Mouse (Mus musculus) erythroblast, embryonic 14.5 days (primary cell): ENCODE measurements around the gene Safb2. TPM values are rescaled to one million over a fixed set of nuclear protein-coding genes. Genes with fewer than 3 reads are reported as not detected.

Source experiments
- H3K27me3 ChIP-seq: 2 replicates; pipeline ENCODE4 v1.6.1; 2012; ENCODE audit warnings: inconsistent platforms; ENCODE audit not compliant: control insufficient read depth
- H3K36me3 ChIP-seq: 2 replicates; pipeline ENCODE4 v1.6.1; 2012; ENCODE audit warnings: mild to moderate bottlenecking, inconsistent platforms; ENCODE audit not compliant: control insufficient read depth
- H3K4me1 ChIP-seq: 2 replicates; pipeline ENCODE4 v1.6.1; 2012; ENCODE audit warnings: inconsistent platforms; ENCODE audit not compliant: control insufficient read depth
- H3K4me3 ChIP-seq: replicated peaks from 2 replicates; pipeline ENCODE3; 2012; ENCODE audit warnings: moderate library complexity, mild to moderate bottlenecking, inconsistent platforms
- H3K9me3 ChIP-seq: 2 replicates; pipeline ENCODE4 v1.6.1; 2012; ENCODE audit warnings: low read length, inconsistent platforms, mixed read lengths; ENCODE audit not compliant: control insufficient read depth
- GATA1 ChIP-seq: IDR thresholded peaks from 2 replicates; pipeline ENCODE4 v1.6.1; 2012; ENCODE audit warnings: low read length, inconsistent platforms, mixed read lengths
- TAL1 ChIP-seq: IDR thresholded peaks from 3 replicates; pipeline ENCODE4 v1.6.1; 2012; ENCODE audit warnings: low read length, inconsistent platforms, mixed read lengths
- polyA plus RNA-seq: library from polyadenylated mRNA; stranded (reverse); fragments of >175 nt; gene quantifications from 2 replicates; pipeline ENCODE4 v1.2.3, GENCODE M21; 2012

Safb2 gene
- polyA plus RNA-seq, 1 experiment: 27.6 TPM

DNA sequence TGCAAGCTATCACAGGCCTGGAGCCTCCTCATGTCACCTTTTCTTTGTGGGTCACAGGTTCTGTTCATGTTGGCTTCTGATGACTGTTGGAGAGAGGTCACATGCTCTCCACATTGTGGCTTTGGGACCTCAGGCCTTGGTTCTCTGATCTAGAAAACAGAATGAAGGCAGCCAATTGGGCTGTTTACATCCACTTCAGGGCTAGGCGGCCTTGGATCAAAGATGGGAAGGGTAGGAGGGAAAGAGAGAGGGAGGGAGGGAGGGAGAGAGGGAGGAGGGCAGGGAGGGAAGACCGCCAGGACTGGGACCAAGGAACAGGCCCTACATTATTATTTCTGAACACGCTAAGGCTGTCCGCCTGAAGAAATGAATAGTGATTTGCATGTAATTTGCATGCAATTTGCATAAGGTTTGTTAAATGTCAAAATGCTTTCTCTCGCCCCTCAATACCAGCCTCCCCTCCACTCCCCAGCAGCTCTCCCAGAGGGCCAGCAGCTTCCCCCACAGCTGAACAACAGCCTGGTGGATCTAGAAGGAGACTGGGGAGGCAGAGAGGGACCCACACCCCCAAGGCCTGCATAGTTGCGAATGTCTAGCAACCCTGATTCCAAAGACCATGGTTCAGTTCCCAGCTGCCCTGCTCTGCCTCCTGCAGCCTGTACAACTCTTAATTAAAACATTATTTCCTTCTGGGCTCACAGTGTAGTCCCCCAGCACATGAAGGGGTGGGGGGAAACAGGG, 32.4 kb downstream of the Safb2 start:
- Histone ChIP-seq H3K4me1 (peaks cover 2% of the 10 kb centered on the region; the same call in 1 of the 2 replicates), H3K9me3 (no peaks in the 10 kb centered on the region), H3K27me3 (peaks cover 2% of the 10 kb centered on the region; the same call in 1 of the 2 replicates), H3K36me3 (no peaks in the 10 kb centered on the region), H3K4me3 (no peak overlapping the region)
- no peak for TF ChIP-seq GATA1
- no peak for TF ChIP-seq TAL1

DNA sequence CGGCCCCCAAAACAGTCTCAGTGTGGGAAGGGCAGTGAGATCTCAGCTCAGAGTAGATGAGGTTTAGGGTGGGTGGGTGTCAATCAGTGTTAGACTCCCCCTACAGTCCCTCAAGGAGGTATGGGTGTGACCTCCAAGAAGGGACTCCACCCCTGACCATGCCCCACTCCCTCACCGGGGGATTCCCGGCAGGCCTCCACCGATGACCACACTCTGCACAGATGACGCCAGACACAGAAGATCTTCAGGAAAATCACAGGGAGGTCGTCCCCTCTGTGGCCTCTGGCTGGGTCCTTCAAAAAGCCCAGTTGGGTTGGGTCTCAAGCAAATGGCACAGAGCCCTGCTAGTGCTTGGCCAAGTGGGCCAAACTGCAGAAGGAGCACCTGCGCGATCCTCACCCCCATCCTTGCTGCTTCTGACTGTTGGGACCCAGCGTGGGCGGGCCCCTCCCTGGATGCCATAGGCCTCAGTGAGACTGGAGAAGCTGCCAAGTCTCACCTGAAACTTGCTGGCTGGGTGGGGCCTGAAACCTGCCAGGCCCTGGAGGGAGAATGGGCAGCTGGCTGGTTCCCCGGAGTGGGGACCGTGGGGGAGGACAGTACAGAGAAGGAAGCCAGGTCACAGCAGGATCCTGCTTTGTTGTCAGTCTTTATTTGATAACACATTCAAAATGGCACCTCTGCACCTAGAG, 33.5 kb downstream of the Safb2 start:
- TF ChIP-seq TAL1 (no peak), GATA1 (no peak)
- Histone ChIP-seq H3K9me3 (no peaks in the 10 kb centered on the region), H3K4me1 (peaks cover 6% of the 10 kb centered on the region), H3K27me3 (peaks cover 2% of the 10 kb centered on the region; the same call in 1 of the 2 replicates), H3K36me3 (no peaks in the 10 kb centered on the region), H3K4me3 (no peak overlapping the region)

DNA sequence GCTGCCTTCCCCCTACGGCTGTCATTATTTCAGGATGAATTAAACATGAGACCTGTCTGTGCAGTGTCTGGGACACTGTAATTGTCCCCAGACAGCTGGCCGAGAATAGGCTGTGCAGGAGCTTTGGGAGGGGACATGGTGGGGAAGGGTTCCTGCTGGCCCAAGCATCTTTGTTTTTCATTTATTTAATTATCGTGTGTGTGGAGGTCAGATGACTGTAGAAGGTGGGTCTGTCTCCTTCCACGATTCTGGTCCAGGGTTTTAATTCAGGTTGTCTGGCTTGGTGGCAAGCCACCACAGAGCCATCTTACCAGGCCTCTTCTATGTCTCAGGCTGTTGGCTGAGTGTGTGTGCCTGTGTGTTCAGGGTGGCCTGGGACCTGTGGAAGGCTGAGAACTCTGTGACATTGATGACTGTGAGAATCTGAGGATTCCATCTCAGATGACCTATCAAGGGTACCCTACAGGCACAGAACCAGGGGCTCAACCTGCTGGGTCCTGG, 35.7 kb downstream of the Safb2 start:
- Histone ChIP-seq H3K4me3 (no peak overlapping the region), H3K9me3 (no peaks in the 10 kb centered on the region), H3K27me3 (no peaks in the 10 kb centered on the region), H3K36me3 (no peaks in the 10 kb centered on the region), H3K4me1 (peaks cover 8% of the 10 kb centered on the region)
- TF ChIP-seq TAL1: no peak
- no peak for TF ChIP-seq GATA1

DNA sequence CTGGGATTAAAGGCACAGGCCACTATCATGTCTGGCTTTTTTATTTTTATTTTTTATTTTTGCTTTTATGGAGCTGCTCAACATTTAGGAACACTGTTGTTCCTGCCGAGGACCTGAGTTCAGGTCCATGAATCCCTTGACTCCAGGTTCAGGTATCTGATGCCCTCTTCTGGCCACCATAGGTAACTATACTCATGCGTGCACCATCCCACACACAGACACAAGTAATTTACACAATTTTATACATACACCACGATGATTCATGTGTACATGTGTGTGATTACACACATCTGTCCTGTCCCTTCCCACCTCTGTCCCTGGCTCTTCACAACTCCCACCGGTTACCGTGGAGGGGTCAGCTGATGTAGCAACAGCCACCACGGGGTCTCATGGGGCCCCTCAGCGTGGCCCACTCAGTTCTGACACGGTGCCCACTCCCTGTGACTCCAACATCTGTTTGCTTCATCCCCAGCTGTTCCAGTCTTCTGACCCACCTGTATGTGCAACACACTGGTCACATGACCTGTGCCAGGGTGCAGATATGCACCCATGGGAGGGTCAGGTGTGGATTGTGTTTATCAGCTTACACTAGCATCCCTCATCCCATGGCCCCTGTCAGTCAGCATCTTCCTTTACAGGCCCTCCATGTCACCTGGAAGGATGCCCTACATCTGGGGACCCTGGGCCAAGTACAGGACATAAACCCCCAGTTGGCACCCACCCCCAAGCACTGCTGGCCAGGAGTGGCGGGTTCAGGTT, 36.4 kb downstream of the Safb2 start:
- TF ChIP-seq GATA1: no peak
- TF ChIP-seq TAL1: no peak
- Histone ChIP-seq H3K36me3 (no peaks in the 10 kb centered on the region), H3K27me3 (no peaks in the 10 kb centered on the region), H3K9me3 (no peaks in the 10 kb centered on the region), H3K4me1 (peaks cover 8% of the 10 kb centered on the region), H3K4me3 (no peak overlapping the region)

DNA sequence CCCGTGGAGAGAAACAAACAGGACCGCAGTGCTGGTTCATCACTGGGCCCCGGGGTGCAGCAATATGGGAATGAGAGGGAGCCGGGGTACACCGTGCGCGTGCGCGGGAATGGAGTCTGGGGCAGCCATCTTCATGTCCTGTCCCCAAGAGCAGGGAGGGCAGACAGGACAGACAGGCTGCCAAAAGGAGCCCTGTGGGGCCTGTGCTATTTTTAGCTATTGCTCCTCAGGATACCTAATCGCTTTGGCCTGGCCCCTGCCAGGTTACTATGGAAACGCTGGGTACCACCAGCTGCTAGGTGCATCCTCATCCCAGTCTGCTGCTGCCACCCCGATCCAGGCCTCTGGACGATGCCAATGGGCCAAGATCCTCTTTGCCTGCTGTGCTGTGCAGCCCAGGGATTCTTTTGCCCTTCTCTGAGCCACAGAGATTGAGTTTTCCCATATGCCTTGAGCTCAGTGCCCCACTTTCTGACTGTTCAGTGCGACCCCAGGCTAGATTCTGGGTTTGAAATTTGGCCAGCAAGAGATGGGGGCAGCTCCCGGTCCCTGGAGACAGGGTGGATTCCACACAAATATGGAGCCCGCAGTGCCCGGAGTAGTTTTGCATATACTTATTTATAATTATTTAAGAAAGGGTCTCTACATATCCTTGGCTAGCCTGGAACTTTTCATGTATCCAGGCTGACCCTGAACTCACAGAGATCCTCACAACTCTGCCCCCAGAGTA, 37.1 kb downstream of the Safb2 start:
- no peaks in the 10 kb centered on the region for H3K27me3 ChIP-seq
- H3K36me3 ChIP-seq: no peaks in the 10 kb centered on the region
- TF ChIP-seq TAL1: no peak
- TF ChIP-seq GATA1: no peak
- peaks cover 8% of the 10 kb centered on the region for H3K4me1 ChIP-seq
- H3K9me3 ChIP-seq: no peaks in the 10 kb centered on the region
- no peak overlapping the region for H3K4me3 ChIP-seq

DNA sequence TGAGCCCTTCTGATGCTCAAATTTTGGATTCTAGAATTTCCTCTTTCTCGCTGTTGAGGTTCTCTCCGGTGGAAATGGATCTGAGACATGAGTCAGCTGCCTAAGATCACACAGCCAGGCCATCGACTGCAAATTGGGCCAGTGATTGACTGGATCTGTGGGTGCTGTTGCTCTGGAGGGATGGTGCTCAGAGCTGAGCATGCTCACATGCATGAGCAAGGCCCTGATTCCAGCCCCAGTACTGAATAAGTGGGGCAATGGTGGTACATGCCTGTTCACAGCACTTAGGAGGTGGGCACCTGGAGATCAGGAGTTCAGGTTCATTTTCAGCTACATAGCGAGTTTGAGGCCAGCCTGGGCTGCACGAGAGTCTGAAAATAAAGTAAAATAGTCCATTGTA, 37.8 kb downstream of the Safb2 start:
- no peaks in the 10 kb centered on the region for H3K9me3 ChIP-seq
- TF ChIP-seq TAL1 (no peak), GATA1 (no peak)

DNA sequence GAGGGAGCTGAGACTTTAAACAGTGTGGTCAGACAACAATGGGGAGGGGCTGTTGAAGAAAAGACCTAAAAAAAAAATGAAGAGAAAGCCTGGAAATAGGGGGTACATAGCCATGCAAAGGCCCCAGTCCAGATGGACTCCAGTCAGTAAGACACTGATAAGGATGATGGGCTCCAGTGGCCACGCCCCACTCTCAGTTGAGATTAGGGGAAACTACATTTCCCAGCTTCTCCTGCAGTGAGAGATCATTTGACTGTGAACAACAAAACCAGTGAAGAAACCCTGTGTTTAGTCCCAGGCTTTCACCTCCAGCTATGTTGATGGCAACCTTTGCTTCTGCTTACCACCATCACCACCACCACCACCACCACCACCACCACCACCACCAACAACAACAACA, 38.4 kb downstream of the Safb2 start:
- H3K36me3 ChIP-seq: no peaks in the 10 kb centered on the region
- no peaks in the 10 kb centered on the region for H3K9me3 ChIP-seq
- H3K27me3 ChIP-seq: no peaks in the 10 kb centered on the region; the same call in 1 of the 2 replicates
- no peak overlapping the region for H3K4me3 ChIP-seq
- H3K4me1 ChIP-seq: peaks cover 8% of the 10 kb centered on the region
- TF ChIP-seq TAL1 (no peak), GATA1 (no peak)

More for the DNA sequence above, 37.8 kb downstream of the Safb2 start:
- Histone ChIP-seq H3K36me3 (no peaks in the 10 kb centered on the region), H3K4me3 (no peak overlapping the region), H3K27me3 (no peaks in the 10 kb centered on the region; the same call in 1 of the 2 replicates), H3K4me1 (peaks cover 8% of the 10 kb centered on the region)

DNA sequence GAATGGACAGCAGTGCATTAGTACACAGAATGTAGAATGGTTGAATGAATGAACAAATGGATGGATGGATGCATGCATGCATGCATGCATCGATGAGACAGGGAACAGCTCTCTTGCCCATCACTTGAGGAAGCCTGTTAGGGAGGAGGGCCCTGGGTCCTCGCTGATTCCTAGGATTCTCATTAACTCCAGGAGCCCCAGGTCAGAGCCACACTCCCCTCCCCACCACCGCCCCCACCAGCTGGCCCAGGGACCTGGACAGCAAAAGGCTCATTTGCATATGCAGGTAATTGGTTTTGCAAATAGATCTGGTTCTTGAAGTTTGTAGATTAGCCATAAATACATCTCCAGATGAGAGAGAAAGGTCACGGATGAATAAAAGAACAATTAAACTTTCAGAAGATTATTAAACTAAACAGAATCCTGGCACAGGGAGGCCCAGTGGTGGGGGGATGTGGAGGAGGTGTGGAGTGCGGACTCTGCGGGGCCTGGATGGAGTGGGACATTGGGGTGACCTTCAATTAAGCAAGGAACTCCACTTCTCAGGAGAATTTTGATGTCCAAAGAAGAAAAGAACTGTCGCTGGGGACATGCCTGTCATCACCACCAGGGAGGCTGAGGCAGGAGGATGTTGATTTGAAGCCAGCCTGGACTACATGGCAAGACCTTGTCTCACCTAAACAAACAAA, 39.5 kb downstream of the Safb2 start:
- Histone ChIP-seq H3K27me3 (no peaks in the 10 kb centered on the region; the same call in 1 of the 2 replicates), H3K36me3 (no peaks in the 10 kb centered on the region), H3K4me1 (peaks cover 11% of the 10 kb centered on the region), H3K9me3 (no peaks in the 10 kb centered on the region), H3K4me3 (no peak overlapping the region)
- TF ChIP-seq TAL1 (no peak), GATA1 (no peak)
